Mouse (Mus musculus): ENCODE data around the gene Pnmt. TPM values are rescaled to one million over a fixed set of nuclear protein-coding genes. Genes with fewer than 3 reads are reported as not detected.

The Pnmt gene
- polyA plus RNA-seq (2015; fragmentation: Nextera tagmentation; extraction: Ambion mirVana), result 1.2 and 1.3 TPM in 2 replicates

DNA sequence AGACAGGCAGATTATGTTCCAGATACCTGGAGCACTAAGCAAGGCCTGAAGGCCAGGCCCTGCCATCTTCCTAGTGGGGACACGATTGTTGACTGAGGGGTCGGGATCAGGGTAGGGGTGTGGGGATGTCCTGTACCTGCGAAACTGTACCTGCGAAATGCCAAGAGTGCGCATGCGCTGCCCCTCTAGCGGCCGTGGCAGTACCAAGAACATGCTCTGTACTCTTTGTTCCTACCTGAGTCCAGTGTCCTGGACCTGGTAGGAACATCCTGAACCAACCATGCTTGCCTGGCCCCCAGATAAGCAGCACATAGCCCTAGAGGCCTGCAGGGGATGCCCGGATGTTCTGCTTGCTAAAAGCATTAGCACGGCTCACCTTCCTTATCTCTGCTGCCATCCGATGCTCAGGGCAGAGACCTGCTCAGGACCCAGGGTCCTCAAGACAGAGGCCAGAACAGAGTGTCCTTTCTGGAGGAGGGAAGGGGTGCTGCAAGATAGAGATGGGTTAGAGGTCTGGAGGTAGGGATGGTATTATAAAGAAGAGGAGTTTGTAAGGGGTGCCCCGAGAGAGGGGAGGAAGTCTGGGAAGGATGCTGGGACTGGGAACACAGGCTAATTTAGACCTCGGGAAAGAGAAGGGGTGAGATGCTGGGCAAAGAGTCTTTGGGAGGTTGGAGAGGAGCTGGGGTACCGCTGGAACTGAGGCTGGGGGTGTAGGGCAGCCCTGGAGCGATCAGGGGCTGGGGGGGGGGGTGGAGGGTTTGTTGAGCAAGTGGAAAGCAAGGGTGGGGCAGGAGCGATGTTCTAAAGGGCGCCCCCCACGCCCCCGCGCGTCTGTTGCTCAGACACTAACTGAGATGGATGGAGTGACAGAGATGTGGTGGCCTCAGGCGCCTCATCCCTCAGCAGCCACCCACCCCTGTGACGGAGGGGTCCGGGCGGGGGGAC is at the start of gene Pnmt:
TSS of gene Pnmt (plus strand) at position 813 of the 948 bp plus-strand sequence.
- H3K36me3 ChIP-seq (replicated peaks), result no peaks in the 10 kb centered on the region
- no peaks in the 10 kb centered on the region for H3K9me3 ChIP-seq
- H3K27ac ChIP-seq, result no peak within 1 kb of the TSS
- WGBS, result 58% methylated on average over 23 of the region's 25 CpGs
- ATAC-seq (replicated peaks), result no peak
- H3K27me3 ChIP-seq (replicated peaks), result peaks cover 45% of the 10 kb centered on the region
- H3K9ac ChIP-seq, result no peak within 1 kb of the TSS
- peak within 1 kb of the TSS; percentile 25 for H3K4me2 ChIP-seq
- peak within 1 kb of the TSS; percentile 7; the same call in 1 of the 2 replicates for H3K4me3 ChIP-seq
- no peaks in the 10 kb centered on the region for H3K4me1 ChIP-seq

DNA sequence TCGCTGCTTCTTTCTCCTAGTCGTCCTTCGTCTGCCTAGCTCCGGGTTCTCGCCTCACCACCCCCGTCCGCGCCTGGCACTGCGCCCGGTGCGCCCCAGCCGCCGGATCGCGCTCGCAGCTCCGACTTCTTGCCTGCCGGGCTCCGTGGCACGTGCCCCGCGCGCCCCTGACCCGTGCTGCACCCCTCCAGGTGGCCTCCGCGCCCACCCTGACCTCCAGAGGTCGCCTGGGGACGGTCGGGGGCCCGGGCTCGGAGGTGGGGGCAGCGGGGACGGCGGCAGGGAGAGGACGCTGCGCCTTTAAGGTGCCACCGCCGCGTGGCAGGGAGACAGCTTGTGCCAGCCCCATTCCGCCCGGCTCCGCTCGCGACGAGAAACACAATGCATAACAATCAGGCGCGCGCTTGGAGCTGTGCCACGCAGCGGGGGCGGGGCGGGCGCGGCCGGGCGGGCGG is 47.7 kb upstream of the Pnmt start:
- H3K27ac ChIP-seq, result peak overlapping the region; percentile 85
- peaks cover 42% of the 10 kb centered on the region for H3K4me1 ChIP-seq
- WGBS, result under 1% methylated on average over 41 of the region's 57 CpGs
- H3K27me3 ChIP-seq (replicated peaks), result peaks cover 83% of the 10 kb centered on the region
- H3K36me3 ChIP-seq (replicated peaks), result no peaks in the 10 kb centered on the region
- H3K9ac ChIP-seq, result peak overlapping the region; percentile 48
- peak overlapping the region; percentile 55 for H3K4me3 ChIP-seq
- H3K9me3 ChIP-seq, result no peaks in the 10 kb centered on the region
- ATAC-seq (replicated peaks), result no peak
- peak overlapping the region; percentile 99 for H3K4me2 ChIP-seq

DNA sequence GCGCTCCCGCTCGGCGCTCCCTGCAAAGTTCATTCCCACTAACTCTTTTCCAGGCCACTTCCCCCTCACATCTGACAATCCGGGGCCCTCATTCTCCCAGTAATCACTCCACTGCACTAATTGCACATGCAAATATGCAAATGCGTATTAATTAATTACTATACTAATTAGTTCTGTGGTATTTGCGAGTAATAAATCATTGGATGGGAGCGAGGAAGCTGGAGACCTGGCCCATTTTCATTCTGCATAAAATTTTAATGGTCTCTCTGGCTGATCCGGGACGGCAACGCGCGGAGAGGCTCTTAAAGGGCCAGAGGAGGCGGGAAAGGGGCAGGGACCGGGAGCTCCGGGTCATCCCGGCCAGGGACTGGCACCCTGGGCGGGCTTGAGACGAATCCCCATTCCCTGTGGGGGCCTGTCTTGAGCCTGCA is 47.2 kb upstream of the Pnmt start:
- under 1% methylated on average over 19 of the region's 19 CpGs for WGBS

DNA sequence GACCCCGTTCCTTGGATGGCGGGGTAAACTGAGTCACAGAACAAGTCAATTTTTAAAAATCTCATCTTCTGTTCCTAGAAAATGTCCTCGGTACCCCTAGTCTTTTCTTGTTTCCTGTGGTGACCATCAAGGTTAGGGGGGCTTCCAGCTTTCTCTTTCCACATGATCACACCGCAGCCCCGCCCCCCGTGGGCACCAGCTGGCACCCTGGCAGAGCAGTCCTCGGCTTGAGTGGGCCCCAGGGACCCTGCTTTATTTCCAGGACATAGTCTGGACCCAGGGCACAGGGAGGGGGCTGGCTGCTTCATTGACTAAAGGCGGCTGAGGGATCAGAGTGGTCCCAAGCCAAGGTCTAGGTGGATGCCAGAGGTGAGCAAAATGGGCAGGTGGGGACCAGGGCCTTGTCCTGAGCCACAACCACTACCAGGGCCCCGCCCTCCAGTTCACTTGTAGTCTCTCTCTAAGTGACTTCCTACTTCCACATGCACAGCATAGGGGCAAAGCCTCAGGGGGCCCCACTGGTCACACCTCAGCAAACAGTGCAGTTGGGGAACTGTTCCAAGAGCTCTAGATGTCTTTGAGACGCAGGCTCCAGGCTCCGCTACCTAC is 46.5 kb upstream of the Pnmt start:
- Histone ChIP-seq H3K9me3 (no peaks in the 10 kb centered on the region), H3K36me3 (replicated peaks) (no peaks in the 10 kb centered on the region), H3K4me3 (peak overlapping the region; percentile 55), H3K9ac (no peak overlapping the region), H3K27me3 (replicated peaks) (peaks cover 77% of the 10 kb centered on the region), H3K4me2 (peak overlapping the region; percentile 99), H3K4me1 (peaks cover 32% of the 10 kb centered on the region), H3K27ac (peak overlapping the region; percentile 85)
- ATAC-seq (replicated peaks), result no peak
- 7% methylated on average over 11 of the region's 11 CpGs for WGBS

More for the DNA sequence above, 47.2 kb upstream of the Pnmt start:
- Histone ChIP-seq H3K27me3 (replicated peaks) (peaks cover 82% of the 10 kb centered on the region), H3K9ac (peak overlapping the region; percentile 48), H3K4me1 (peaks cover 38% of the 10 kb centered on the region), H3K27ac (peak overlapping the region; percentile 85), H3K4me2 (peak overlapping the region; percentile 99), H3K9me3 (no peaks in the 10 kb centered on the region), H3K36me3 (replicated peaks) (no peaks in the 10 kb centered on the region), H3K4me3 (peak overlapping the region; percentile 55)
- ATAC-seq (replicated peaks), result no peak; the same call in 1 of the 2 replicates

DNA sequence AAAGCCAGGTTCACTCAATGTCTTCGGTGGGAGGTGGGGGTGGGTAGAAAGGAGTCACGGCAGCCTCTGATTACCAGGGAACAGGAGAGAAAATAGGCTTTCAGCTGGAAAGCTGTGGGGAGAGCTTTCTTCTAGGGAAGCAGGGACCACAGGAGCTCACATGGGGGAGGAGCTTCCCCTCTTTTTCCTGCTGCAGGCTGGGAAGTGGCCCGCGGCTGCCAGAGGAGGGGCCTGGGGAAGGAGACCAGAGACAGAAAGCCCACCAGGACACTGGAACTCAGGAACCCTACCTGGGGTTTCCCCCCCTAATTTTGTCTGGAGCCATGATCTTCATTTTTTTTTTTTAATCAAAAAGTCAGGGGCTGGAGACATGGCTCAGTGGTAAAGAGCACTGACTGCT is 45.7 kb upstream of the Pnmt start:
- Histone ChIP-seq H3K9me3 (no peaks in the 10 kb centered on the region), H3K27ac (no peak overlapping the region), H3K27me3 (replicated peaks) (peaks cover 69% of the 10 kb centered on the region), H3K4me1 (peaks cover 34% of the 10 kb centered on the region), H3K36me3 (replicated peaks) (no peaks in the 10 kb centered on the region), H3K4me2 (no peak overlapping the region), H3K9ac (no peak overlapping the region), H3K4me3 (no peak overlapping the region)
- no peak for ATAC-seq (replicated peaks)
- 8% methylated on average over 4 of the region's 4 CpGs for WGBS

- Histone ChIP-seq H3K4me3 (no peak overlapping the region), H3K27me3 (replicated peaks) (peaks cover 67% of the 10 kb centered on the region), H3K27ac (no peak overlapping the region), H3K36me3 (replicated peaks) (no peaks in the 10 kb centered on the region), H3K9ac (no peak overlapping the region), H3K9me3 (no peaks in the 10 kb centered on the region), H3K4me1 (peaks cover 34% of the 10 kb centered on the region), H3K4me2 (no peak overlapping the region)
- ATAC-seq (replicated peaks), result no peak
- 70% methylated on average over 4 of the region's 4 CpGs for WGBS
Measured at GRCm38 (mm10) chr11:98341174-98341573, 45.1 kb upstream of the Pnmt start.

DNA sequence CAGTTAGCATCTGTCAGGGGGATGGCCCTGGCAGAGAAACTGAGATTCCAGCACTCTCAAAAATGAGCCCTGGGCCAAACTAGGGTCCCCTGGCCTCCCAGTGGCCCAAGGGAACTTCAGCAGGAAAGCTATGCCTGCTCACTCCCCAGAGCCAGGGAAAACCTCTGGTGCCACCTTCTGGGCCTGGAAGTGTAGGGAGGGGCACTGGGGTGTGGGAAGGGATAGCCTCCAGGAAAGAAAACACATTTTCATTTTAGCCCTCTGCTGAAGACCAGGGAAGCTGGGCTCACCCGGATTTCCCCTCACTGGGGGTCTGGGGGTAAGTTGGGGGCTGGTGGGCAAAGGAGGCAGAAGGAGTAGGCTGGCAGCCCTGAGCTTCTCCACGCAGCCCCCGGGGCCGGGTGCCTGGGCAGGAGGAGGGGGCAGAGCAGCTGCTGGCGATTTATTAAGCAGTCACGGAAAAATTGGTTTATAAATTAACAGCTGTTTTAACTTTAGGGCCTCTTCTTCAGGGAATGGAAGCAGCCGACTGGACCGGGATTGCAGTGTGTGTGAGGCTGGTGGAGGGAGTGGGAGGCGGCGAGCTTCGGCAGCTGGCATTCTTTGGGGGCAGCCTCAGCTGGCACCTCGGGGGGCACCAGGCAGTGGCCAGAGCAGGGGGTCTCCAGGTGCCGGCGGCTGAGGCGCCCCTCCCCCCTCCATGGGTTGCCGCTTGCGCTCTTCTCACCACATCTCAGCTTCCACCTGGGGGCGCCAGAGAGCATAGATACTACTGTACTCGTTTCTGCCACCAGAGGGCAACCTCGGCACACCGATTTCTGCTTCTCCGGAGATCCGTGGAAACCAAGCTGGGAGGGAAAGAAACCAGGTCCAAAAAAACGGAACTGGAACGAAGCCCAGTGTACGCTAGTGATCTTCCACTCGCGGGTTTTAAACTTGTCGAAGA is 44.0 kb upstream of the Pnmt start:
- Histone ChIP-seq H3K27me3 (replicated peaks) (peaks cover 66% of the 10 kb centered on the region), H3K36me3 (replicated peaks) (no peaks in the 10 kb centered on the region), H3K4me1 (peaks cover 34% of the 10 kb centered on the region), H3K4me3 (peak overlapping the region; percentile 27), H3K9me3 (no peaks in the 10 kb centered on the region), H3K27ac (peak overlapping the region; percentile 17; the same call in 1 of the 2 replicates), H3K4me2 (peak overlapping the region; percentile 50), H3K9ac (no peak overlapping the region)
- WGBS, result 2% methylated on average over 29 of the region's 29 CpGs
- peak; percentile 16; the same call in 1 of the 2 replicates for ATAC-seq (replicated peaks)

GRCm38 (mm10) chr11:98345253-98345652 is 41.0 kb upstream of the Pnmt start:
- Histone ChIP-seq H3K4me3 (no peak overlapping the region), H3K4me1 (peaks cover 32% of the 10 kb centered on the region), H3K27ac (no peak overlapping the region), H3K4me2 (peak overlapping the region; percentile 36), H3K9me3 (no peaks in the 10 kb centered on the region), H3K27me3 (replicated peaks) (peaks cover 69% of the 10 kb centered on the region), H3K36me3 (replicated peaks) (no peaks in the 10 kb centered on the region), H3K9ac (no peak overlapping the region)
- ATAC-seq (replicated peaks), result no peak
- WGBS, result 1% methylated on average over 14 of the region's 14 CpGs

GRCm38 (mm10) chr11:98346168-98346567 is 40.1 kb upstream of the Pnmt start:
- H3K27ac ChIP-seq, result no peak overlapping the region
- H3K4me1 ChIP-seq, result peaks cover 28% of the 10 kb centered on the region
- H3K4me2 ChIP-seq, result no peak overlapping the region
- no peak overlapping the region for H3K4me3 ChIP-seq
- H3K27me3 ChIP-seq (replicated peaks), result peaks cover 71% of the 10 kb centered on the region
- H3K9ac ChIP-seq, result no peak overlapping the region
- WGBS, result 6% methylated on average over 9 of the region's 9 CpGs
- ATAC-seq (replicated peaks), result no peak
- no peaks in the 10 kb centered on the region for H3K36me3 ChIP-seq (replicated peaks)
- H3K9me3 ChIP-seq, result no peaks in the 10 kb centered on the region

- no peaks in the 10 kb centered on the region for H3K36me3 ChIP-seq (replicated peaks)
- no peak; the same call in 1 of the 2 replicates for ATAC-seq (replicated peaks)
Measured at GRCm38 (mm10) chr11:98347385-98348082, 38.7 kb upstream of the Pnmt start.

More at GRCm38 (mm10) chr11:98347385-98348082, 38.7 kb upstream of the Pnmt start:
- no peak overlapping the region; the same call in 1 of the 2 replicates for H3K9ac ChIP-seq
- H3K9me3 ChIP-seq, result no peaks in the 10 kb centered on the region
- H3K4me2 ChIP-seq, result peak overlapping the region; percentile 99
- no peak overlapping the region; the same call in 1 of the 2 replicates for H3K4me3 ChIP-seq
- under 1% methylated on average over 12 of the region's 12 CpGs for WGBS
- no peak overlapping the region for H3K27ac ChIP-seq
- H3K27me3 ChIP-seq (replicated peaks), result peaks cover 72% of the 10 kb centered on the region
- peaks cover 20% of the 10 kb centered on the region for H3K4me1 ChIP-seq
